Comparison of ENCODE assay signal across 8 mouse cellular contexts in genomic region chr8:120667561-120668373, GRCm38 (mm10). TPM values are rescaled to one million over a fixed set of nuclear protein-coding genes. Genes with fewer than 3 reads are reported as not detected.
DNase-seq lines count a peak whose midpoint lies in the region; ATAC-seq and TF ChIP-seq lines count a peak whose summit lies in the region.

Gm27021 (minus strand) TSS chr8:120668079.
Cox4i1 (plus strand) TSS chr8:120668222.

- TF ChIP-seq POLR2A in thymus, adult 2 months (IDR thresholded peaks at IDR 0.05; ENCODE audit: control insufficient read depth, extremely low read depth, insufficient read depth, low read length, poor library complexity): peak; percentile 88

- peak within 1 kb of the TSS; percentile 82 for H3K27ac ChIP-seq in hindbrain, embryonic 11.5 days (ENCODE audit: low read depth, low read length)
- H3K27ac ChIP-seq in lung, embryonic 16.5 days (ENCODE audit: low read length): peak within 1 kb of the TSS; percentile 81
- 0 out of 2 replicates have a peak within 1 kb of the TSS, but pooled peaks have one; percentile 3 for H3K27ac ChIP-seq in thymus, adult 2 months (ENCODE audit: control insufficient read depth, insufficient read depth, low read length)

- H3K4me3 ChIP-seq in hindbrain, embryonic 11.5 days (ENCODE audit: low read depth, low read length): peak within 1 kb of the TSS; percentile 94
- H3K4me3 ChIP-seq in lung, embryonic 16.5 days (ENCODE audit: low read length): peak within 1 kb of the TSS; percentile 72
- H3K4me3 ChIP-seq in thymus, adult 2 months (ENCODE audit: control insufficient read depth, insufficient read depth, low read length): peak within 1 kb of the TSS; percentile 93

- H3K4me2 ChIP-seq in hindbrain, embryonic 11.5 days (replicated peaks; ENCODE audit: low read depth, low read length): peak within 1 kb of the TSS; percentile 91
- peak within 1 kb of the TSS; percentile 96 for H3K4me2 ChIP-seq in lung, embryonic 16.5 days (ENCODE audit: low read depth, low read length)

- 0 out of 2 replicates have a peak, but pooled peaks have one; percentile 32 for TF ChIP-seq CTCF in thymus, adult 2 months (IDR thresholded peaks at IDR 0.05; ENCODE audit: borderline replicate concordance, control insufficient read depth, extremely low read depth, insufficient read depth, low read length, poor library complexity)

- H3K36me3 ChIP-seq in hindbrain, embryonic 11.5 days (ENCODE audit: control insufficient read depth, insufficient read depth, low read length): peaks cover under 1% of the 10 kb centered on the region; the same call in 1 of the 2 replicates
- H3K36me3 ChIP-seq in lung, embryonic 16.5 days (ENCODE audit: control insufficient read depth, insufficient read depth, low read length): peaks cover 20% of the 10 kb centered on the region
- H3K36me3 ChIP-seq in thymus, adult 2 months (ENCODE audit: control insufficient read depth, insufficient read depth, low read length): peaks cover 10% of the 10 kb centered on the region

- DNase-seq in Muller cell, postnatal 12 days (ENCODE audit: inconsistent ontology term): peak; percentile 97
- DNase-seq in cerebellum, adult 9-10 months: peak; percentile 89
- peak; percentile 57 to 89 for DNase-seq in frontal cortex, adult 2 months (ENCODE audit: extremely low spot score in 1 of 2, low spot score in 1 of 2)
- peak; percentile 95 for DNase-seq in hindbrain, embryonic 11.5 days (ENCODE audit: low spot score)
- DNase-seq in layer of hippocampus, adult 9-11 months: peak; percentile 90
- DNase-seq in ovary, adult 18-20 months (ENCODE audit: low spot score): peak; percentile 85
- peak; percentile 92 for DNase-seq in thymus, adult 2 months

- peak; percentile 93 for ATAC-seq in hindbrain, embryonic 11.5 days (ENCODE audit: low FRiP score)
- peak; percentile 96 for ATAC-seq in lung, embryonic 16.5 days (ENCODE audit: low read depth)

- H3K27me3 ChIP-seq in hindbrain, embryonic 11.5 days (ENCODE audit: control insufficient read depth, insufficient read depth, low read length): no peaks in the 10 kb centered on the region
- no peaks in the 10 kb centered on the region for H3K27me3 ChIP-seq in lung, embryonic 16.5 days (ENCODE audit: control insufficient read depth, insufficient read depth, low read depth, low read length)
- no peaks in the 10 kb centered on the region for H3K27me3 ChIP-seq in thymus, adult 2 months (ENCODE audit: control insufficient read depth, insufficient read depth, low read length)

- H3K9ac ChIP-seq in hindbrain, embryonic 11.5 days (ENCODE audit: low read depth, low read length): peak within 1 kb of the TSS; percentile 95
- peak within 1 kb of the TSS; percentile 98 for H3K9ac ChIP-seq in lung, embryonic 16.5 days (ENCODE audit: low read length)

- H3K4me1 ChIP-seq in hindbrain, embryonic 11.5 days (replicated peaks; ENCODE audit: control insufficient read depth, insufficient read depth, low read length): peaks cover 8% of the 10 kb centered on the region
- peaks cover 35% of the 10 kb centered on the region for H3K4me1 ChIP-seq in lung, embryonic 16.5 days (replicated peaks; ENCODE audit: control insufficient read depth, insufficient read depth, low read length)
- H3K4me1 ChIP-seq in thymus, adult 2 months (replicated peaks; ENCODE audit: control insufficient read depth, insufficient read depth, low read length): peaks cover 25% of the 10 kb centered on the region

- under 1% methylated on average over 70 of the region's 105 CpGs for WGBS in hindbrain, embryonic 11.5 days
- under 1% methylated on average over 92 of the region's 105 CpGs for WGBS in lung, embryonic 16.5 days
- under 1% methylated on average over 105 of the region's 105 CpGs for WGBS in thymus, adult 2 months

- no peaks in the 10 kb centered on the region for H3K9me3 ChIP-seq in hindbrain, embryonic 11.5 days (ENCODE audit: control insufficient read depth, low read length)
- H3K9me3 ChIP-seq in lung, embryonic 16.5 days (ENCODE audit: control insufficient read depth, low read length): no peaks in the 10 kb centered on the region

RNA-seq across cellular contexts. Expression of gene Gm27021, which starts in this region (rescaled TPM):
- 1.4 and 2.6 TPM in 2 replicates for polyA plus RNA-seq in frontal cortex, adult 2 months (2012; rRNA removed)
- polyA plus RNA-seq in hindbrain, embryonic 11.5 days (2014; fragmentation: Nextera tagmentation; extraction: Ambion mirVana): 2.6 and 3.1 TPM in 2 replicates
- polyA plus RNA-seq in lung, embryonic 16.5 days (2015; fragmentation: Nextera tagmentation; extraction: Ambion mirVana): 2.5 and 3.2 TPM in 2 replicates
- 1.6 and 4.0 TPM in 2 replicates for polyA plus RNA-seq in thymus, adult 2 months (2012; rRNA removed)

RNA-seq across cellular contexts. Expression of gene Cox4i1, which starts in this region (rescaled TPM):
- polyA plus RNA-seq in frontal cortex, adult 2 months (2012; rRNA removed): 2,082 and 2,130 TPM in 2 replicates
- 977 and 997 TPM in 2 replicates for polyA plus RNA-seq in hindbrain, embryonic 11.5 days (2014; fragmentation: Nextera tagmentation; extraction: Ambion mirVana)
- 1,058 and 1,114 TPM in 2 replicates for polyA plus RNA-seq in lung, embryonic 16.5 days (2015; fragmentation: Nextera tagmentation; extraction: Ambion mirVana)
- 842 and 1,074 TPM in 2 replicates for polyA plus RNA-seq in thymus, adult 2 months (2012; rRNA removed)

Comparison
In these comparisons a context has a peak if more than half of its experiments do, and no peak if none do; other contexts are left out.
1. Peak in every context shown above with its lines: DNase-seq, ATAC-seq, H3K4me3 ChIP-seq and H3K27ac ChIP-seq.
2. H3K27ac ChIP-seq: peak in every context shown above with its lines; median percentile 82 in hindbrain, embryonic 11.5 days; 81 in lung, embryonic 16.5 days; 3 in thymus, adult 2 months.